Mouse (Mus musculus): ENCODE results near the gene Crb1. TPM values are rescaled to one million over a fixed set of nuclear protein-coding genes. Genes with fewer than 3 reads are reported as not detected.

Crb1 gene
- polyA plus RNA-seq, 1 experiment from 2014 or later, result 0.08 TPM

GRCm38 (mm10) chr1:139379621-139379984, 2.7 kb upstream of the Crb1 start:
- Histone ChIP-seq H3K36me3 (no peaks in the 10 kb centered on the region), H3K9me3 (no peaks in the 10 kb centered on the region), H3K4me1 (peaks cover 5% of the 10 kb centered on the region; the same call in 1 of the 2 replicates), H3K27me3 (no peaks in the 10 kb centered on the region), H3K27ac (no peak overlapping the region), H3K4me3 (no peak overlapping the region), H3K4me2 (replicated peaks) (no peak overlapping the region), H3K9ac (no peak overlapping the region)
- no peak for ATAC-seq (ENCODE audit: low FRiP score, low read depth)
- WGBS, result 21% methylated on average over 4 of the region's 4 CpGs

GRCm38 (mm10) chr1:139378861-139379620, 2.1 kb upstream of the Crb1 start:
- no peak overlapping the region for H3K9ac ChIP-seq
- H3K9me3 ChIP-seq, result no peaks in the 10 kb centered on the region
- no peak overlapping the region for H3K4me2 ChIP-seq (replicated peaks)
- no peak overlapping the region for H3K4me3 ChIP-seq
- no peak overlapping the region for H3K27ac ChIP-seq
- no peaks in the 10 kb centered on the region for H3K36me3 ChIP-seq
- peak; percentile 48; the same call in 1 of the 2 replicates for ATAC-seq (ENCODE audit: low FRiP score, low read depth)
- 27% methylated on average over 11 of the region's 11 CpGs for WGBS
- peaks cover 5% of the 10 kb centered on the region; the same call in 1 of the 2 replicates for H3K4me1 ChIP-seq
- no peaks in the 10 kb centered on the region for H3K27me3 ChIP-seq

- Histone ChIP-seq H3K4me2 (replicated peaks) (no peak overlapping the region), H3K9ac (no peak overlapping the region), H3K4me1 (peaks cover 5% of the 10 kb centered on the region; the same call in 1 of the 2 replicates), H3K36me3 (no peaks in the 10 kb centered on the region), H3K27ac (no peak overlapping the region), H3K9me3 (no peaks in the 10 kb centered on the region), H3K27me3 (no peaks in the 10 kb centered on the region), H3K4me3 (no peak overlapping the region)
- no peak for ATAC-seq (ENCODE audit: low FRiP score, low read depth)
- 47% methylated on average over 6 of the region's 6 CpGs for WGBS
These were observed 1.0 kb downstream of the Crb1 start for GRCm38 (mm10) chr1:139375900-139376299.

- WGBS, result 77% methylated on average over 6 of the region's 6 CpGs
These were observed 5.6 kb downstream of the Crb1 start for GRCm38 (mm10) chr1:139371341-139371740.

GRCm38 (mm10) chr1:139348566-139348965, 28.3 kb downstream of the Crb1 start:
- 36% methylated on average over 4 of the region's 4 CpGs for WGBS
- ATAC-seq (ENCODE audit: low FRiP score, low read depth), result no peak
- H3K27me3 ChIP-seq, result no peaks in the 10 kb centered on the region
- H3K36me3 ChIP-seq, result no peaks in the 10 kb centered on the region
- H3K4me1 ChIP-seq, result peaks cover 7% of the 10 kb centered on the region; the same call in 1 of the 2 replicates
- no peak overlapping the region for H3K27ac ChIP-seq
- H3K4me2 ChIP-seq (replicated peaks), result no peak overlapping the region
- H3K4me3 ChIP-seq, result no peak overlapping the region
- H3K9ac ChIP-seq, result no peak overlapping the region
- H3K9me3 ChIP-seq, result no peaks in the 10 kb centered on the region

More at GRCm38 (mm10) chr1:139371341-139371740, 5.6 kb downstream of the Crb1 start:
- Histone ChIP-seq H3K4me1 (no peaks in the 10 kb centered on the region), H3K9me3 (no peaks in the 10 kb centered on the region), H3K27me3 (no peaks in the 10 kb centered on the region), H3K27ac (no peak overlapping the region), H3K36me3 (no peaks in the 10 kb centered on the region), H3K4me2 (replicated peaks) (no peak overlapping the region), H3K4me3 (no peak overlapping the region), H3K9ac (no peak overlapping the region)
- no peak for ATAC-seq (ENCODE audit: low FRiP score, low read depth)

- Histone ChIP-seq H3K4me3 (no peak overlapping the region), H3K27me3 (no peaks in the 10 kb centered on the region), H3K9ac (no peak overlapping the region), H3K9me3 (no peaks in the 10 kb centered on the region), H3K4me2 (replicated peaks) (no peak overlapping the region), H3K27ac (no peak overlapping the region), H3K4me1 (peaks cover 7% of the 10 kb centered on the region; the same call in 1 of the 2 replicates), H3K36me3 (no peaks in the 10 kb centered on the region)
- peak; percentile 36; the same call in 1 of the 2 replicates for ATAC-seq (ENCODE audit: low FRiP score, low read depth)
- 57% methylated on average over 11 of the region's 11 CpGs for WGBS
These were observed 30.1 kb downstream of the Crb1 start for GRCm38 (mm10) chr1:139346602-139347371.

- peaks cover 7% of the 10 kb centered on the region; the same call in 1 of the 2 replicates for H3K4me1 ChIP-seq
- H3K36me3 ChIP-seq, result no peaks in the 10 kb centered on the region
- H3K9ac ChIP-seq, result no peak overlapping the region
- no peak overlapping the region for H3K4me2 ChIP-seq (replicated peaks)
- no peak overlapping the region for H3K4me3 ChIP-seq
- no peak overlapping the region for H3K27ac ChIP-seq
- WGBS, result 82% methylated on average over 6 of the region's 6 CpGs
- H3K9me3 ChIP-seq, result no peaks in the 10 kb centered on the region
- ATAC-seq (ENCODE audit: low FRiP score, low read depth), result no peak
- H3K27me3 ChIP-seq, result no peaks in the 10 kb centered on the region
These were observed 30.8 kb downstream of the Crb1 start for GRCm38 (mm10) chr1:139346030-139346601.

GRCm38 (mm10) chr1:139340178-139340859, 36.6 kb downstream of the Crb1 start:
- Histone ChIP-seq H3K4me2 (replicated peaks) (no peak overlapping the region), H3K9ac (no peak overlapping the region), H3K4me3 (no peak overlapping the region), H3K27ac (no peak overlapping the region), H3K4me1 (no peaks in the 10 kb centered on the region), H3K27me3 (no peaks in the 10 kb centered on the region), H3K9me3 (no peaks in the 10 kb centered on the region), H3K36me3 (no peaks in the 10 kb centered on the region)
- ATAC-seq (ENCODE audit: low FRiP score, low read depth), result peak; percentile 73; the same call in 1 of the 2 replicates
- 4% methylated on average over 1 of the region's 2 CpGs for WGBS

GRCm38 (mm10) chr1:139336997-139337396, 39.9 kb downstream of the Crb1 start:
- Histone ChIP-seq H3K27ac (no peak overlapping the region), H3K4me3 (no peak overlapping the region), H3K27me3 (no peaks in the 10 kb centered on the region), H3K9ac (no peak overlapping the region), H3K9me3 (no peaks in the 10 kb centered on the region), H3K4me1 (no peaks in the 10 kb centered on the region), H3K36me3 (no peaks in the 10 kb centered on the region), H3K4me2 (replicated peaks) (no peak overlapping the region)
- 90% methylated on average over 2 of the region's 2 CpGs for WGBS
- no peak for ATAC-seq (ENCODE audit: low FRiP score, low read depth)

GRCm38 (mm10) chr1:139328811-139329210, 48.1 kb downstream of the Crb1 start:
- 85% methylated on average over 1 of the region's 1 CpGs for WGBS

GRCm38 (mm10) chr1:139328286-139328685, 48.6 kb downstream of the Crb1 start:
- ATAC-seq (ENCODE audit: low FRiP score, low read depth), result no peak
- Histone ChIP-seq H3K4me2 (replicated peaks) (no peak overlapping the region), H3K9ac (no peak overlapping the region), H3K36me3 (no peaks in the 10 kb centered on the region), H3K27ac (no peak overlapping the region), H3K4me3 (no peak overlapping the region), H3K27me3 (no peaks in the 10 kb centered on the region), H3K4me1 (no peaks in the 10 kb centered on the region), H3K9me3 (no peaks in the 10 kb centered on the region)
- 74% methylated on average over 5 of the region's 5 CpGs for WGBS

More at GRCm38 (mm10) chr1:139328811-139329210, 48.1 kb downstream of the Crb1 start:
- no peak overlapping the region for H3K4me3 ChIP-seq
- no peak overlapping the region for H3K27ac ChIP-seq
- no peak overlapping the region for H3K9ac ChIP-seq
- H3K36me3 ChIP-seq, result no peaks in the 10 kb centered on the region
- no peaks in the 10 kb centered on the region for H3K9me3 ChIP-seq
- H3K4me2 ChIP-seq (replicated peaks), result no peak overlapping the region
- H3K4me1 ChIP-seq, result no peaks in the 10 kb centered on the region
- H3K27me3 ChIP-seq, result no peaks in the 10 kb centered on the region
- no peak for ATAC-seq (ENCODE audit: low FRiP score, low read depth)

Measured in limb, embryonic 13.5 days (tissue).